Mouse (Mus musculus) lung, embryonic 16.5 days (tissue): Measurements from ENCODE around the gene Pygm. TPM values are rescaled to one million over a fixed set of nuclear protein-coding genes. Genes with fewer than 3 reads are reported as not detected.
A peak's percentile ranks its signal among the peaks of the same experiment; 100 is the strongest.

Source experiments
- ATAC-seq: fragments of 200-750 bp; cut with Nextera tagmentation; 2 replicates; pipeline ENCODE4 v1.8.0; 2017; ENCODE audit warnings: low read depth, mild to moderate bottlenecking, moderate library complexity
- H3K27ac ChIP-seq: fragments of 300-500 bp; sonication (generic); 2 replicates; pipeline ENCODE4 v1.5.1; 2014; ENCODE audit warnings: mild to moderate bottlenecking, control low read depth, low read length
- H3K27me3 ChIP-seq: fragments of 300-500 bp; sonication (generic); 2 replicates; pipeline ENCODE4 v1.6.1; 2014; ENCODE audit warnings: low read depth, low read length, mixed read lengths; ENCODE audit not compliant: control insufficient read depth, insufficient read depth
- H3K36me3 ChIP-seq: fragments of 300-500 bp; sonication (generic); 2 replicates; pipeline ENCODE4 v1.6.1; 2014; ENCODE audit warnings: low read length; ENCODE audit not compliant: control insufficient read depth, insufficient read depth
- H3K4me1 ChIP-seq: fragments of 300-500 bp; sonication (generic); replicated peaks from 2 replicates; pipeline ENCODE4 v1.6.1; 2014; ENCODE audit warnings: low read length, mixed read lengths; ENCODE audit not compliant: control insufficient read depth, insufficient read depth
- H3K4me2 ChIP-seq: fragments of 300-500 bp; sonication (generic); 2 replicates; pipeline ENCODE4 v1.6.1; 2014; ENCODE audit warnings: low read depth, low read length, control low read depth
- H3K4me3 ChIP-seq: fragments of 300-500 bp; sonication (generic); 2 replicates; pipeline ENCODE4 v1.5.1; 2014; ENCODE audit warnings: mild to moderate bottlenecking, low read length, control low read depth
- H3K9ac ChIP-seq: fragments of 300-500 bp; sonication (generic); 2 replicates; pipeline ENCODE4 v1.6.1; 2014; ENCODE audit warnings: low read length, control low read depth
- H3K9me3 ChIP-seq: fragments of 300-500 bp; sonication (generic); 2 replicates; pipeline ENCODE4 v1.6.1; 2016; ENCODE audit warnings: low read length; ENCODE audit not compliant: control insufficient read depth
- WGBS: fragments of 180-500 bp; shearing (Covaris S2); extraction: QIAGEN DNeasy Blood & Tissue Kit; methylation state at CpG from one replicate; pipeline ENCODE4 v1.1.7; 2014; 5-methylcytosine and 5-hydroxymethylcytosine counted together
- polyA plus RNA-seq: library from polyadenylated mRNA; unstranded; fragments of >200 nt; fragmentation: Nextera tagmentation; extraction: Ambion mirVana; gene quantifications from 2 replicates; pipeline ENCODE4 v1.2.1, GENCODE M21; 2015

Pygm gene
- polyA plus RNA-seq, 1 experiment from 2014 or later: 28.6 TPM

GRCm38 (mm10) chr19:6340524-6341452, 43.4 kb upstream of the Pygm start, which contains the start of gene Map4k2:
Map4k2 (plus strand) TSS chr19:6341135.
- ATAC-seq: peak; percentile 90
- H3K36me3 ChIP-seq: peaks cover 28% of the 10 kb centered on the region
- peak within 1 kb of the TSS; percentile 68 for H3K4me3 ChIP-seq
- peak within 1 kb of the TSS; percentile 74 for H3K27ac ChIP-seq
- no peaks in the 10 kb centered on the region for H3K9me3 ChIP-seq
- H3K9ac ChIP-seq: peak within 1 kb of the TSS; percentile 77
- H3K4me2 ChIP-seq: peak within 1 kb of the TSS; percentile 96
- 8% methylated on average over 35 of the region's 72 CpGs for WGBS
- no peaks in the 10 kb centered on the region for H3K27me3 ChIP-seq
- peaks cover 20% of the 10 kb centered on the region for H3K4me1 ChIP-seq

GRCm38 (mm10) chr19:6341453-6342077, 42.6 kb upstream of the Pygm start:
- peak overlapping the region; percentile 68 for H3K4me3 ChIP-seq
- H3K4me1 ChIP-seq: peaks cover 12% of the 10 kb centered on the region
- no peaks in the 10 kb centered on the region for H3K27me3 ChIP-seq
- no peak for ATAC-seq
- no peaks in the 10 kb centered on the region for H3K9me3 ChIP-seq
- peaks cover 35% of the 10 kb centered on the region for H3K36me3 ChIP-seq
- peak overlapping the region; percentile 77 for H3K9ac ChIP-seq
- peak overlapping the region; percentile 96 for H3K4me2 ChIP-seq
- peak overlapping the region; percentile 61 for H3K27ac ChIP-seq
- WGBS: 9% methylated on average over 23 of the region's 23 CpGs

- ATAC-seq: no peak
- Histone ChIP-seq H3K36me3 (peaks cover 37% of the 10 kb centered on the region), H3K4me2 (peak overlapping the region; percentile 96), H3K27ac (peak overlapping the region; percentile 48), H3K9ac (peak overlapping the region; percentile 77), H3K4me1 (peaks cover 6% of the 10 kb centered on the region), H3K9me3 (no peaks in the 10 kb centered on the region), H3K27me3 (no peaks in the 10 kb centered on the region), H3K4me3 (peak overlapping the region; percentile 68)
- WGBS: 56% methylated on average over 5 of the region's 5 CpGs
These were observed 41.8 kb upstream of the Pygm start for GRCm38 (mm10) chr19:6342276-6342933.

GRCm38 (mm10) chr19:6343066-6343925, 40.9 kb upstream of the Pygm start:
- no peaks in the 10 kb centered on the region for H3K27me3 ChIP-seq
- no peak overlapping the region for H3K9ac ChIP-seq
- no peaks in the 10 kb centered on the region for H3K9me3 ChIP-seq
- no peak overlapping the region for H3K4me3 ChIP-seq
- 80% methylated on average over 19 of the region's 19 CpGs for WGBS
- H3K4me2 ChIP-seq: no peak overlapping the region
- no peak for ATAC-seq
- peaks cover 29% of the 10 kb centered on the region for H3K36me3 ChIP-seq
- H3K4me1 ChIP-seq: peaks cover 6% of the 10 kb centered on the region
- H3K27ac ChIP-seq: no peak overlapping the region

- Histone ChIP-seq H3K9ac (no peak overlapping the region), H3K36me3 (peaks cover 23% of the 10 kb centered on the region), H3K4me3 (no peak overlapping the region), H3K27me3 (no peaks in the 10 kb centered on the region), H3K9me3 (no peaks in the 10 kb centered on the region), H3K4me1 (peaks cover 6% of the 10 kb centered on the region), H3K4me2 (no peak overlapping the region), H3K27ac (no peak overlapping the region)
- ATAC-seq: no peak
- WGBS: 83% methylated on average over 5 of the region's 5 CpGs
These were observed 40.2 kb upstream of the Pygm start for GRCm38 (mm10) chr19:6343996-6344395.

GRCm38 (mm10) chr19:6346023-6346422, 38.2 kb upstream of the Pygm start:
- ATAC-seq: no peak
- 81% methylated on average over 5 of the region's 5 CpGs for WGBS
- H3K9ac ChIP-seq: no peak overlapping the region

GRCm38 (mm10) chr19:6346661-6347060, 37.5 kb upstream of the Pygm start:
- Histone ChIP-seq H3K4me3 (no peak overlapping the region), H3K9me3 (no peaks in the 10 kb centered on the region), H3K27ac (no peak overlapping the region), H3K27me3 (no peaks in the 10 kb centered on the region), H3K36me3 (peaks cover 18% of the 10 kb centered on the region), H3K4me2 (no peak overlapping the region), H3K9ac (no peak overlapping the region), H3K4me1 (no peaks in the 10 kb centered on the region; the same call in 1 of the 2 replicates)
- WGBS: 79% methylated on average over 10 of the region's 10 CpGs
- ATAC-seq: no peak

More at GRCm38 (mm10) chr19:6346023-6346422, 38.2 kb upstream of the Pygm start:
- H3K36me3 ChIP-seq: peaks cover 18% of the 10 kb centered on the region
- no peak overlapping the region for H3K27ac ChIP-seq
- H3K9me3 ChIP-seq: no peaks in the 10 kb centered on the region
- H3K4me3 ChIP-seq: no peak overlapping the region
- no peaks in the 10 kb centered on the region; the same call in 1 of the 2 replicates for H3K4me1 ChIP-seq
- H3K27me3 ChIP-seq: no peaks in the 10 kb centered on the region
- no peak overlapping the region for H3K4me2 ChIP-seq

- Histone ChIP-seq H3K36me3 (peaks cover 18% of the 10 kb centered on the region), H3K27ac (no peak overlapping the region)
These were observed 36.6 kb upstream of the Pygm start for GRCm38 (mm10) chr19:6347615-6348014.

More at GRCm38 (mm10) chr19:6347615-6348014, 36.6 kb upstream of the Pygm start:
- no peak overlapping the region for H3K9ac ChIP-seq
- H3K9me3 ChIP-seq: no peaks in the 10 kb centered on the region
- no peak for ATAC-seq
- WGBS: 89% methylated on average over 4 of the region's 4 CpGs
- H3K4me1 ChIP-seq: no peaks in the 10 kb centered on the region; the same call in 1 of the 2 replicates
- no peak overlapping the region for H3K4me3 ChIP-seq
- no peaks in the 10 kb centered on the region for H3K27me3 ChIP-seq
- H3K4me2 ChIP-seq: no peak overlapping the region
